Mouse (Mus musculus) kidney, embryonic 16.5 days (tissue): ENCODE measurements around the gene Tor1a. TPM values are rescaled to one million over a fixed set of nuclear protein-coding genes. Genes with fewer than 3 reads are reported as not detected.
"Not testable (repeated sequence)": the region's sequence is repeated elsewhere in the genome, so short reads cannot be mapped to it uniquely, and the experiment has no call there.

Experiments
- ATAC-seq: fragments of 200-750 bp; cut with Nextera tagmentation; 2 replicates; pipeline ENCODE4 v1.8.0; 2017; ENCODE audit warnings: moderate TSS enrichment; ENCODE audit not compliant: low FRiP score, low TSS enrichment
- H3K27ac ChIP-seq: fragments of 300-500 bp; sonication (generic); 2 replicates; pipeline ENCODE4 v1.5.1; 2014; ENCODE audit warnings: low read length
- H3K27me3 ChIP-seq: fragments of 300-500 bp; sonication (generic); 2 replicates; pipeline ENCODE4 v1.6.1; 2014; ENCODE audit warnings: low read length, control low read depth, mixed read lengths; ENCODE audit not compliant: insufficient read depth
- H3K36me3 ChIP-seq: fragments of 300-500 bp; sonication (generic); 2 replicates; pipeline ENCODE4 v1.6.1; 2014; ENCODE audit warnings: low read length, control low read depth, mixed read lengths; ENCODE audit not compliant: insufficient read depth
- H3K4me1 ChIP-seq: fragments of 300-500 bp; sonication (generic); 2 replicates; pipeline ENCODE4 v1.6.1; 2014; ENCODE audit warnings: low read length, control low read depth, mixed read lengths; ENCODE audit not compliant: insufficient read depth
- H3K4me2 ChIP-seq: fragments of 300-500 bp; sonication (generic); replicated peaks from 2 replicates; pipeline ENCODE4 v1.6.1; 2014; ENCODE audit warnings: low read depth, low read length
- H3K4me3 ChIP-seq: fragments of 300-500 bp; sonication (generic); 2 replicates; pipeline ENCODE4 v1.5.1; 2014; ENCODE audit warnings: mild to moderate bottlenecking, low read length
- H3K9ac ChIP-seq: fragments of 300-500 bp; sonication (generic); replicated peaks from 2 replicates; pipeline ENCODE4 v1.6.1; 2014; ENCODE audit warnings: low read length
- H3K9me3 ChIP-seq: fragments of 300-500 bp; sonication (generic); 2 replicates; pipeline ENCODE4 v1.6.1; 2016; ENCODE audit warnings: low read length, control low read depth
- WGBS: fragments of 180-500 bp; shearing (Covaris S2); extraction: QIAGEN DNeasy Blood & Tissue Kit; methylation state at CpG from one replicate; pipeline ENCODE4 v1.1.7; 2014; 5-methylcytosine and 5-hydroxymethylcytosine counted together
- polyA plus RNA-seq: library from polyadenylated mRNA; unstranded; fragments of >200 nt; fragmentation: Nextera tagmentation; extraction: Ambion mirVana; gene quantifications from 2 replicates; pipeline ENCODE4 v1.2.1, GENCODE M21; 2015

Tor1a gene
- polyA plus RNA-seq, 1 experiment from 2014 or later = 83.9 TPM

DNA sequence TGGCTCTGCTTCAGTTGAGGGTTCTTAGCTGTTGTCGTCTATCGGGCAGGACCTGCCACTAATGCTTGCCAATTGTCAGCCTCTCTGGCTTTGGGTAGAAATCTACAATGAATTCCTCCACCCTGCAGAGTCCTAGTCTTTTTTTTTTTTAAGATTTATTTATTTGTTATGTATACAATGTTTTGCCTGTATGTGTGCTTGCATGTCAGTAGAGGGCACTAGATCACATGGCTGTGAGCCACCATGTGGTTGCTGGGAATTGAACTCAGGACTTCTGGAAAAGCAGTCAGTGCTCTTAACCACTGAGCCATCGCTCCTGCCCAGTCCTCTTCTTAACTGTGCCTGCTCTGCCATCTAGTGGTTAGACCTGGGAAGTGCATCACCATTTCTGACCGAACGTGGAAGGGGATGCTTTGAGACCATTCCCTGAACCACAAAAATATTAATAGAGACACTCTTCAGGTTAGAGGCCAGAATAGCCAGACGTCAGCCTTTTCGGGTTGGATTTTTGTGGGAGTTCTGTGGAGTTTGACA, 33.7 kb downstream of the Tor1a start:
- 24% methylated on average over 7 of the region's 7 CpGs for WGBS
- H3K9me3 ChIP-seq = no peaks in the 10 kb centered on the region

DNA sequence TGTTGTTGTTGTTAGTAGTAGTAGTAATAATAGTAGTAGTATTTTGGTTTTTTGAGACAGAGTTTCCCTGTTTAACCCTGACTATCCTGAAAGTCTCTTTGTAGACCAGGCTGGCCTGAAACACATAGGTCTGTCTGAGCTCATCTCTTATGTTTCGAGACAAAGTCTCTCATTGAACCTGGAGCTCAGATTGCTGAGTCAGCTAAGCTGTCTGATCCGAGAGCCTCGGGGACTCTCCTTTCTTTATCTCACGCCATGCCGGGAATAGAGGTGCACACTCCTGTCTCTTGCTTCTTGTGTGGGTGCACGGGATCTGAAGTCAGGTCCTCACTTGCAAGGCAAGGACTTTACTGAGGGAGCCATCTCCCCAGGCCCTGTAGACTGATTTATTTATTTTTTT, 34.7 kb downstream of the Tor1a start:
- WGBS = 85% methylated on average over 6 of the region's 6 CpGs
- ATAC-seq = no peak
- no peaks in the 10 kb centered on the region for H3K27me3 ChIP-seq

More for the DNA sequence above, 33.7 kb downstream of the Tor1a start:
- Histone ChIP-seq H3K27me3 (no peaks in the 10 kb centered on the region), H3K27ac (no peak overlapping the region), H3K36me3 (no peaks in the 10 kb centered on the region), H3K9ac (no peak overlapping the region), H3K4me1 (peaks cover 9% of the 10 kb centered on the region; the same call in 1 of the 2 replicates), H3K4me2 (no peak overlapping the region), H3K4me3 (no peak overlapping the region)
- ATAC-seq = no peak

DNA sequence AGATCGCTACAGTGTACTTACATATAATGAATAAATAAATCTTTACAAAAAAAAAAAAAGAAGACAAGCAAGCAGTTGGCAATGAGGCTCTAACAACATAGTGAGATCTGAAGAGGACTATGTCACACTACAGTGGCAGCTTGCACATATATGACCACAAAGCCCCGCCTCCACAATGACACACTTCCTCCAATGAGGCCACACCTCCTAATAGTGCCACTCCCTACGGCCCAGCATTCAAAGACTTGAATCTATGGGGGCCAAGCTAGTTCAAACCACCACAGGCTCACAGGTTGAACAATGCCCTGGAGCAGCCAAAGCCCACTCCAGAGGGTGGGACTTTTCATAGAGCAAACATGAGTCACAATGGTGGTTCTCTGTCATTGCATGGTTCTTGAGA, 35.8 kb downstream of the Tor1a start:
- H3K4me1 ChIP-seq = peaks cover 20% of the 10 kb centered on the region
- H3K9me3 ChIP-seq = no peaks in the 10 kb centered on the region
- ATAC-seq = no peak
- no peak overlapping the region for H3K27ac ChIP-seq
- H3K27me3 ChIP-seq = no peaks in the 10 kb centered on the region
- H3K4me2 ChIP-seq = no peak overlapping the region
- 78% methylated on average over 3 of the region's 3 CpGs for WGBS
- H3K9ac ChIP-seq = no peak overlapping the region
- H3K36me3 ChIP-seq = no peaks in the 10 kb centered on the region
- no peak overlapping the region for H3K4me3 ChIP-seq

More for the DNA sequence above, 34.7 kb downstream of the Tor1a start:
- Histone ChIP-seq H3K4me1 (peaks cover 14% of the 10 kb centered on the region; the same call in 1 of the 2 replicates), H3K27ac (no peak overlapping the region), H3K4me3 (no peak overlapping the region), H3K9me3 (no peaks in the 10 kb centered on the region), H3K9ac (no peak overlapping the region), H3K36me3 (no peaks in the 10 kb centered on the region), H3K4me2 (no peak overlapping the region)

DNA sequence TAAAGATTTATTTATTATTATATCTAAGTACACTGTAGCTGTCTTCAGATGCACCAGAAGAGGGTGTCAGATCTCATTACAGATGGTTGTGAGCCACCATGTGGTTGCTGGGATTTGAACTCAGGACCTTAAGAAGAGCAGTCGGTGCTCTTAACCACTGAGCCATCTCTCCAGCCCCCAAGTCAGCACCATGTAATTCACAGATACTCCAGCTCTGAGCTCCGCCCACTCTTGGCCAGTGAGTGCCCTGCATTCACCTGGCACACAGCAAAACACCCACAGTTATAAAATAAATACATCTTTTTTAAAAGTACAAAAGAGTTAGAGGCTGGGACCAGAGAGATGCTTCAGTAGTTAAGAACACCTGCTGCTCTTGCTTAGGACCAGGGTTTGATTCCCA, 36.9 kb downstream of the Tor1a start:
- not testable (repeated sequence) for H3K4me2 ChIP-seq, H3K27me3 ChIP-seq, H3K9me3 ChIP-seq, H3K27ac ChIP-seq, H3K36me3 ChIP-seq, H3K4me3 ChIP-seq, ATAC-seq, H3K9ac ChIP-seq
- 94% methylated on average over 2 of the region's 2 CpGs for WGBS
- peaks cover 20% of the 10 kb centered on the region for H3K4me1 ChIP-seq

DNA sequence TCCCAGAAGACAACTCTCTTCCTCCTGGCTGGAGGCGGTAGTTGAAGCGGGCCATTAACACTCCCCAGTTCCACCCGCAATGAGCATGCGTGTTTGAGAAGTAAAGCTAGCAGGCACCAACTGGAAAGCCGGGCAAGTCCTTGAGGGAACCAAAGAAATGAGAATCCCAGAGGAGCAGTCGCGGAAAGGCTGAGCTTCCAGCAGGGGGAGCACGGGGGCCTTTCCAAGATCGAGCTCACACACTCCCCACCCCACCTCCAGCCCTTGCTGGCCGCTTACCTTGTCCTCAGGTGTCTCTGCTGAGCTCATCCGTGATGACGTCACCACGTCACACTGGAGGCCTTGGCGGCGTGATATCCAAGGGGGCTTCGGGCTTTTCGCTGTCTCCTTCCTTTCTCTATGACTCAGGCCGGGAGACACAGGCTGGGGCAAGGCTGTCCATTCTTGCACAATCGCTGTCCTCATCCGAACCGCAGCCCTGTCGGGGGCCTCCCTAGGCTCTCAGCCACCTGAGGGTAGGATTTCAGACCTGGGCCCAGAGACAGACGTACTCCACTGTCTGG, 38.2 kb downstream of the Tor1a start, which contains the start of gene Ptges:
Ptges (minus strand) TSS at position 381 of the 563 bp plus-strand sequence.
- Histone ChIP-seq H3K4me3 (peak within 1 kb of the TSS; percentile 35), H3K4me2 (peak within 1 kb of the TSS; percentile 62), H3K4me1 (peaks cover 20% of the 10 kb centered on the region), H3K36me3 (no peaks in the 10 kb centered on the region), H3K9ac (peak within 1 kb of the TSS; percentile 47; the same call in 1 of the 2 replicates), H3K27ac (no peak within 1 kb of the TSS), H3K27me3 (no peaks in the 10 kb centered on the region), H3K9me3 (no peaks in the 10 kb centered on the region)
- ATAC-seq = peak; percentile 62
- WGBS = 1% methylated on average over 23 of the region's 23 CpGs

DNA sequence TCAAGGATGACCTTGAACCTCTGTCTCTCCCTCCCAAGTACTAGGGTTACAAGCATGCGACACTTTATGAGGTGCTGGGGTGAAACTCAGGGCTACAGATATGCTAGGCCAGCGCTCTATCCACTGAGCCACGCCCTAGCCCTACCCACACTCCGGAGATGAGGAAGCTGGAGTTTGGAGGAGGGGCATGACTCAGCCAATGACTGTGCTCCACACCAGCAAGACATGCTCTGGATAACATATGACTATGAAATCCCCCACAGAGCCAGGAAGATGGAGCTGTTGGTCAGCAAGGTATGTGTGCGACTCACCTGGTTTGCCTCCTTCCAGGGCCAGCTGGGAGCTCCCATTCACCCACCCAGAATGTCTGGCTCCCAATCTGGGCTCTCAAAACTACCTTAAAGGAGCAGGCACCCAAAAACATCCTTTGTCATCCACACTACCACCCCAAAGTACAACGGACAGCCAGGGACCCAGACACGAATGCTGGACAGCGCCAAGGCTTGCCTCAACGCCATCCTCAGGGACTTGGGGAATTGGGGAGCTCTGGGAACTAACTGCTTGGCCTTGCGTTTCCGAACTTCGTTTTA, 38.7 kb downstream of the Tor1a start:
- ATAC-seq = peak; percentile 53; the same call in 1 of the 2 replicates
- whole genome bisulfite sequencing = 24% methylated on average over 12 of the region's 12 CpGs
- H3K9me3 ChIP-seq = no peaks in the 10 kb centered on the region
- H3K27ac ChIP-seq = no peak overlapping the region
- H3K9ac ChIP-seq = no peak overlapping the region
- H3K4me3 ChIP-seq = peak overlapping the region; percentile 35
- peak overlapping the region; percentile 62 for H3K4me2 ChIP-seq
- H3K27me3 ChIP-seq = no peaks in the 10 kb centered on the region
- peaks cover 20% of the 10 kb centered on the region for H3K4me1 ChIP-seq
- no peaks in the 10 kb centered on the region for H3K36me3 ChIP-seq

DNA sequence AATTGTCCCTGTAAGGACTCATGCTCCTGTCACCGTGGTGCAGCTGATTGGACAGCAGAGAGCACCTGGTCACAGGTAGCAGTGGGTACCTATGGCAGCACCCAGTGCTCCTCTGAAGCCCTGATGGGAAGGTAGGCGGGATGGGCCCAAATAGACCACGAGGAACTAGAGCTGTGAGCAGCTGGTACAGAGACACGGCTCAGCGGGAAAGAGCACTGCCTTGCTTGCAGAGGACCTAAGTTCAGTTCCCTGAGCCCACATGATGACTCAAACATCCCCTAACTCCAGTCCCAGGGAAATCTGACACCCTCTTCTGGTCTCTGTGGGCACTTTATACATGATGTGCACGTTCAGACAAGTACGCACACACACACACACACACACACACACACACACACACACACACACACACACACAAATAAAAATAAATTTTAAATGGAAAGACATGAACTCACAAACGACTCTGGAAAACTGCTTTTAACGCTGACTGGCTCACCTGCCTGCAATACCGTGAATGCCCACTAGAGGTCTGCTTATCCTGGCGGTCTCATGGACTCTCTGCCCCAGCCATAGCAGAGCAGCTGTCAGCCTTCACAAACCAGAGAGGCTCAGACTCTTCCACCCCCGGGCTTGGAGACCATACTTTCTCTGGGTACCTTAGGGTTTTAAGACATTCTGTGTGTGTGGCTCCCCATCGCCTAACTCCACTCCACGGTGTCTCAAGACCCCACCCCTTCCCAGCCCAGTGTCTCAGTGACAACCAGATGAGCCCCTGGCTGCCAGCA, 39.7 kb downstream of the Tor1a start:
- Histone ChIP-seq H3K4me1 (peaks cover 20% of the 10 kb centered on the region), H3K4me2 (no peak overlapping the region)

DNA sequence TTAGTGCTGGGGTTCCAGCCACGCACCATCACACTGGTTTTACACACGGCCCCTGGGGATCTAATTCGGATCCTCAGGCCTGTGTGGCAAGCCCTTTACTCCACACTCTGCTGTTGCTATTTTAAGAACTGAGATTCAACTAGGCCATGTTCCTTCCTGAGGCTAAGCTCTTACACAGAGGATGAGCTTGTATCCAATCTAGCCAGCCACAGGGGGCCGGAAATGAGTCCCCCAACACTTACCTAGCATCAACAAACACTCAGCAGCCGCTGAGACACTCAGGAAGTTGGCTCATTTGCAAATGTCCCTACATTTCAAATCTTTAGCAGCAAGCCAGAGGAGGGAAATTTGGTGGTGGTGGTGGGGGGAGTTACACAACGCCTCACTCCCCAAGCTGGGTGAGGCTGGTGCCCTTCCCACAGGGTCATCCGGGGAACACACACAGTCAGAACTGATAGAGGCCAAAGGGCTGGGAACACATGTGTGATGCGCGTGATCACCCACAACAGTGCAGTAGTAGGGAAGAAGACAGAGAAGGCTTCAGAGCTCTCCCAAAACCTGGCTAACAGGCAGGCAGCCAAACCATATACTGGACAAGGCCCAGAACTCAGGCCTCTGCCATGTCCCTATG, 40.5 kb downstream of the Tor1a start:
- Histone ChIP-seq H3K9me3 (no peaks in the 10 kb centered on the region), H3K4me2 (no peak overlapping the region), H3K27ac (peak overlapping the region; percentile 34; the same call in 1 of the 2 replicates), H3K9ac (no peak overlapping the region), H3K4me3 (no peak overlapping the region), H3K27me3 (no peaks in the 10 kb centered on the region), H3K36me3 (no peaks in the 10 kb centered on the region), H3K4me1 (peaks cover 20% of the 10 kb centered on the region)
- ATAC-seq = no peak
- WGBS = 59% methylated on average over 9 of the region's 9 CpGs

More for the DNA sequence above, 39.7 kb downstream of the Tor1a start:
- Histone ChIP-seq H3K27ac (no peak overlapping the region), H3K4me3 (no peak overlapping the region), H3K27me3 (no peaks in the 10 kb centered on the region), H3K36me3 (no peaks in the 10 kb centered on the region), H3K9me3 (no peaks in the 10 kb centered on the region), H3K9ac (no peak overlapping the region)
- ATAC-seq = peak; percentile 79
- WGBS = 21% methylated on average over 14 of the region's 14 CpGs

DNA sequence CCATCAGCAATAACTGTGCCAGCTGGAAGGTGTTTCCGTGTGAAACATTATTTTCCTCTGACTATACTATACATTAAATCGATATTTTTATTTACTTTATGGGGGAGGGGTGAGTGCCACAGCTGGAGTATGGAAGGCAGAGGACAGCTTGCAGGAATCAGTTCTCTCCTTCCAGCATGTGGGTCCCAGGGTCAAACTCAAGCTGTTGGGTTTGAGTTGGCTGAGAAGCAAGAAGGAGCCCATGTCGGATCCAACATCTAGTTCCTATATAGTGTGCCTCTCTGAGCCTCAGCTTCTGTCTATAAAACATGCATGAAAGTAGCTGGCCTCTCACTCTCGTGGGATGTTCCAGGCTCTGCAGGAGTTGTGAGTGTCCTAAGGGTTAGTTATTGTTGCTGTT, 41.4 kb downstream of the Tor1a start:
- Histone ChIP-seq H3K4me3 (no peak overlapping the region), H3K27me3 (no peaks in the 10 kb centered on the region), H3K36me3 (no peaks in the 10 kb centered on the region), H3K9ac (no peak overlapping the region), H3K27ac (no peak overlapping the region), H3K4me2 (no peak overlapping the region), H3K9me3 (no peaks in the 10 kb centered on the region), H3K4me1 (peaks cover 20% of the 10 kb centered on the region)
- 54% methylated on average over 4 of the region's 4 CpGs for WGBS
- ATAC-seq = no peak
